Mouse (Mus musculus) myocyte (in vitro differentiated cells): ENCODE data around the gene Gipr. TPM values are rescaled to one million over a fixed set of nuclear protein-coding genes. Genes with fewer than 3 reads are reported as not detected.

Source experiments
- H3K27me3 ChIP-seq: one replicate; pipeline ENCODE4 v1.6.1; 2011; ENCODE audit not compliant: control insufficient read depth, insufficient read depth, insufficient read length
- H3K36me3 ChIP-seq: one replicate; pipeline ENCODE4 v1.6.1; 2011; ENCODE audit not compliant: control insufficient read depth, insufficient read depth
- H3K4me2 ChIP-seq: one replicate; pipeline ENCODE4 v1.6.1; 2011; ENCODE audit warnings: low read depth, control low read depth
- H3K4me3 ChIP-seq: one replicate; pipeline ENCODE4 v1.5.1; 2011; ENCODE audit warnings: mild to moderate bottlenecking, control low read depth, moderate library complexity
- H3K79me2 ChIP-seq: one replicate; pipeline ENCODE4 v1.6.1; 2011; ENCODE audit not compliant: control insufficient read depth, insufficient read depth
- H3ac ChIP-seq: one replicate; pipeline ENCODE4 v1.6.1; 2011; ENCODE audit not compliant: control insufficient read depth, insufficient read length
- CEBPB ChIP-seq: IDR thresholded peaks from 2 replicates; pipeline ENCODE4 v1.6.1; 2011; ENCODE audit warnings: mild to moderate bottlenecking, moderate library complexity; ENCODE audit not compliant: poor library complexity, insufficient read depth, severe bottlenecking
- E2F4 ChIP-seq: IDR thresholded peaks from one replicate; pipeline ENCODE4 v1.6.1; 2011; ENCODE audit warnings: mild to moderate bottlenecking, control low read depth, moderate library complexity; ENCODE audit not compliant: insufficient read depth
- MAX ChIP-seq: IDR thresholded peaks from one replicate; pipeline ENCODE4 v1.6.1; 2011; ENCODE audit warnings: low read depth, mild to moderate bottlenecking, control low read depth
- MYOD1 ChIP-seq, 3 experiments: IDR thresholded peaks; one replicate each; pipeline ENCODE4 v1.6.1; 2011; ENCODE audit warnings: control low read depth in 2 of 3, low read depth in 2 of 3, mild to moderate bottlenecking in 2 of 3, moderate library complexity in 1 of 3; ENCODE audit not compliant: insufficient read length in 2 of 3, control insufficient read depth in 1 of 3
- MYOG ChIP-seq, 3 experiments: IDR thresholded peaks; one replicate each; pipeline ENCODE4 v1.6.1; 2011; ENCODE audit warnings: control low read depth in 2 of 3, low read depth in 2 of 3, mild to moderate bottlenecking in 2 of 3; ENCODE audit not compliant: insufficient read length in 2 of 3, control insufficient read depth in 1 of 3, insufficient read depth in 1 of 3
- POLR2A ChIP-seq: IDR thresholded peaks from one replicate; pipeline ENCODE4 v1.6.1; 2011; ENCODE audit warnings: low read depth, mild to moderate bottlenecking, control low read depth, moderate library complexity; ENCODE audit not compliant: insufficient read length
- POLR2AphosphoS2 ChIP-seq: IDR thresholded peaks from one replicate; pipeline ENCODE4 v1.6.1; 2011; ENCODE audit warnings: low read depth, control low read depth; ENCODE audit not compliant: insufficient read length
- REST ChIP-seq: IDR thresholded peaks from one replicate; pipeline ENCODE4 v1.6.1; 2011; ENCODE audit warnings: mild to moderate bottlenecking, control low read depth, moderate library complexity; ENCODE audit not compliant: insufficient read depth, insufficient read length
- SRF ChIP-seq: IDR thresholded peaks from one replicate; pipeline ENCODE4 v1.6.1; 2011; ENCODE audit warnings: low read depth; ENCODE audit not compliant: control insufficient read depth, insufficient read length
- TCF12 ChIP-seq: IDR thresholded peaks from one replicate; pipeline ENCODE4 v1.6.1; 2011; ENCODE audit warnings: mild to moderate bottlenecking, control low read depth; ENCODE audit not compliant: poor library complexity, insufficient read depth, severe bottlenecking
- TCF3 ChIP-seq: IDR thresholded peaks from one replicate; pipeline ENCODE4 v1.6.1; 2011; ENCODE audit warnings: low read depth, control low read depth; ENCODE audit not compliant: insufficient read length
- USF1 ChIP-seq: IDR thresholded peaks from one replicate; pipeline ENCODE4 v1.6.1; 2011; ENCODE audit warnings: low read depth, mild to moderate bottlenecking, control low read depth, moderate library complexity
- polyA plus RNA-seq: library from polyadenylated mRNA; unstranded; fragments of >200 nt; fragmentation: generic; extraction: Trizol; gene quantifications from one replicate; pipeline ENCODE4 v1.2.1, GENCODE M21; 2012; ENCODE audit warnings: missing spikeins

Gipr gene
- polyA plus RNA-seq, 1 experiment = 0.48 TPM

DNA sequence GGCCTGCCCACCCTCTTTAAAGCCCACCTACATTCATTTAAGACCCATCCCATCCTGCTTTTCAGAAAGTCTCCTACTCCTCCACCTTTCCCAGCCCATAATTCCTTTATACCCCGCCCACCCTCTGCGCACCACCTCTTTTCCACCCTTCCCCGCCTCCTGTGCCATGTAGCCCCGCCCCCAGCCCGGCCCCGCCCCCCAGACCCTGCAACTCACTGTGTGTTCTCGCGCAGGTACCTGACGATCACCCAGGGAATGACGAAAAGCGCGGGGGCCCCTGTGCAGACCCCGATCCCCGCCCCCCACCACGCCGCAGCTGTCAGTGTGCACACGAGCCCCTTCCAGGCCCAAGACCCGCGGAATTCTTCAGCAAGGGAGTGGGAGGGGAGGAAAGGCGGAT lies 5.8 kb downstream of the Gipr start:
- no peak overlapping the region for H3K4me3 ChIP-seq
- no peak overlapping the region for H3ac ChIP-seq
- no peaks in the 10 kb centered on the region for H3K79me2 ChIP-seq
- TF ChIP-seq TCF12 (no peak), CEBPB (no peak), E2F4 (no peak), POLR2AphosphoS2 (no peak), SRF (no peak), TCF3 (no peak), USF1 (no peak), POLR2A (no peak), MAX (no peak), REST (no peak), MYOD1 (IDR thresholded peaks at IDR 0.05; ENCODE audit: control insufficient read depth in 1 of 3, insufficient read length in 2 of 3, low read depth in 2 of 3) (no peak)
- H3K36me3 ChIP-seq = no peaks in the 10 kb centered on the region
- H3K4me2 ChIP-seq = no peak overlapping the region
- H3K27me3 ChIP-seq = no peaks in the 10 kb centered on the region

DNA sequence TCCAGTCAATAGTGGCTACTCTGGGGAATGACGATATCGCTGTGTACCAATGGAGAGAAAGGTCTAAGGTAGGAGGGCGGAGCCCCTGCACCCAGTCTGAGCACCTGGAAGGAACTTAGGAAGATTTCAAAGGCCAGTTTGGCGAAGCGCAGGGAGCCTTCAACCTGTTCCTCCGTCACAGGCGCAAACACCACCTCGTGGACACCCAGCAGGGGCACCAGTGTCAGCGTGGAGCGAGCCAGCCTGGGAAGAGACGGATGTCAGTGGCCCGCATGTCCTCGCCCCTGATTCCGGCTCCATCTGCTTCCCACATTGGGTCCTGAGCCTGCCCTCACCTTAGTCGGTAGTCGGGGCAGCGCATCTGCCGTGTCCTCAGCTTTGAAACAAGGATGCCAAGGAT lies 6.5 kb downstream of the Gipr start:
- Histone ChIP-seq H3K79me2 (no peaks in the 10 kb centered on the region), H3K27me3 (no peaks in the 10 kb centered on the region), H3ac (no peak overlapping the region), H3K4me2 (no peak overlapping the region), H3K4me3 (no peak overlapping the region), H3K36me3 (no peaks in the 10 kb centered on the region)
- TF ChIP-seq CEBPB (no peak), POLR2AphosphoS2 (no peak), REST (no peak), USF1 (no peak), TCF3 (no peak), MAX (no peak), E2F4 (no peak), SRF (no peak), POLR2A (no peak), TCF12 (no peak), MYOG (IDR thresholded peaks at IDR 0.05; ENCODE audit: control insufficient read depth in 1 of 3, insufficient read depth in 1 of 3, insufficient read length in 2 of 3, low read depth in 2 of 3) (no peak), MYOD1 (IDR thresholded peaks at IDR 0.05; ENCODE audit: control insufficient read depth in 1 of 3, insufficient read length in 2 of 3, low read depth in 2 of 3) (no peak)

DNA sequence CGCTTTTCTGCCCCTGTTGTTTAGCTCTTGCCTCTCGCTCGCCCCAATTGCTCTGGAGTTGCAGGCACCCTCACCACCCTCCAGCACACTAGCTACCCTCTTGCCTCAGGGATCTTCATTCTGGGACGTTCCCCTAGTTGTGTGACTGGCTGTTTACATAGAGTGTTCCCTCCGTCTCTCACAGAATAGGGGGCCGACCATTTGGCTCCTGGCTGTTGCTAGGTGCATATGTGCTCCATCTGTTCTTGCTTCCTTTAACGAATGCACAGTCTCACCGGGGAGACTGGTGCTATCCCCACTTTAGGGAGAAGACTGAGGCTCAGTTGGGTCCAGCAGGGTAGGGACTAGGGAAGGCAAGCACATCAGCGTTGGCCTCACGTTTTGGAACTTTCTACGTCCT lies 7.3 kb downstream of the Gipr start:
- Histone ChIP-seq H3K4me2 (no peak overlapping the region), H3K27me3 (no peaks in the 10 kb centered on the region), H3K36me3 (peaks cover 5% of the 10 kb centered on the region), H3K4me3 (no peak overlapping the region), H3ac (no peak overlapping the region), H3K79me2 (no peaks in the 10 kb centered on the region)
- TF ChIP-seq REST = no peak
- no peak for TF ChIP-seq POLR2AphosphoS2
- no peak for TF ChIP-seq SRF
- no peak for TF ChIP-seq POLR2A
- TF ChIP-seq MYOG (IDR thresholded peaks at IDR 0.05; ENCODE audit: control insufficient read depth in 1 of 3, insufficient read depth in 1 of 3, insufficient read length in 2 of 3, low read depth in 2 of 3) = no peak

DNA sequence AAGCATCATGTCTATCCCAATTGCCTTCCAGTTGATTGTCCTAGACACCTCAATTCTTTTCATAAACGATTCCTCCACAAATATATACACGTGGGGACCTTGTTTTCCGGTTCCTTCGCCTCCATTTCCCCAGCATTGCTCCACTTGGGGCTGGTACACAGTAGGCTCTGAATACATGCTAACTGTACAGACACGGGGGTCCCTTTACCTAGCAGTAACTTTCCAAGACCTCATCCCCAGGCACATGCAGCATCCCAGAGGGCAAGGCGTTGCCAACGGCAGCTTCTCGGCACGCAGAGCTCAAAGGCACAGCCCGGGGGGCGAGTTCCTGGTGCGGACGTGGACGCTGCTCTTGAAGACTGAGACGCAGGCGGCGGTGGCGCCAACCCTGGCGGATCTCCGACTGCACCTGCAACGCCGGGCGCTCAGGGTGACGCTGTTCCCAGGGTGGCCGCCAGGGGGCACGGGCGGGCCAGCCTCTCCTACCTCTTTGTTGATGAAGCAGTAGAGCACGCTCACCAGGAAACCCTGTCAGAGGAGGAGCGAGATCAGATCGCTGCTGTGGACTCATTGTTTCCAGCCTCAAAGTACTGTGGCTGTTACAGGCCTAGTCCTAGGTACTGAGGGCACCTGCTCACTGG lies 8.6 kb downstream of the Gipr start:
- Histone ChIP-seq H3K79me2 (no peaks in the 10 kb centered on the region), H3K36me3 (peaks cover 6% of the 10 kb centered on the region), H3ac (no peak overlapping the region), H3K4me2 (no peak overlapping the region), H3K27me3 (no peaks in the 10 kb centered on the region), H3K4me3 (no peak overlapping the region)
- no peak for TF ChIP-seq TCF12
- TF ChIP-seq USF1 = no peak
- peak; percentile 50 for TF ChIP-seq POLR2AphosphoS2
- no peak for TF ChIP-seq TCF3

DNA sequence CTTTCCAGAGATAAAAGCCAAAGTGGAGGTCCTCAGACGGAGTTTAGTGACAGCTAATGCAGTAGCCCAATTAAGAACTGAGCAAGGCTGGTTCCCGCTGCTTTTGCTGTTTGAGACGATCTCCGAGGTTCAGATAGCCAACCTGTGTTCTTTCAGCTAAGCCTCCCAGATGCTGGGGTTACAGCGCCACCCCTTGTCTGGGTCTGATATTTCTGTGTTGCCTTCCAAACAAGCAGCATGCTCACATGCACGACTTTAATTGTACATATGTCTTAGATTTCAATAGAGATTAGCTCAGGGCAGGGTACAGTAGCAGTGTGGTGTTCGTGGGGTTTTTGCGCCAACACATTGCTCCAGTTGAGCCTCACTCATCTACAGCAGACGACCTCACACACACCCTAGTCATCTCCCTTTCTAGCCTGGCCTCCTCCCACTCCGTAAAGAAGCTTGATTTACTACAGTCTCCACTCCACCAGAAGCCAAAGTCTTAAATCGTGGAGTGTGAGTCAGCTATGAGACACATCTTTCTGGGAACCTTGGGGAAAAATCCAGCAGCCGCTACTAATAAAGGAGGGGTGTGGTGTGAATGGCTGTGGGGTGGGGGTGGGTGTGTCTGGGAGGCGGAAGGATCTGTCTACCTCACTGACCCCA lies 10.0 kb downstream of the Gipr start:
- no peak for TF ChIP-seq MYOG (IDR thresholded peaks at IDR 0.05; ENCODE audit: control insufficient read depth in 1 of 3, insufficient read depth in 1 of 3, insufficient read length in 2 of 3, low read depth in 2 of 3)
- TF ChIP-seq USF1 = no peak
- no peak for TF ChIP-seq REST
- TF ChIP-seq MAX = no peak
- no peak for TF ChIP-seq TCF12
- peaks cover 5% of the 10 kb centered on the region for H3K79me2 ChIP-seq

More for the DNA sequence above, 10.0 kb downstream of the Gipr start:
- H3K36me3 ChIP-seq = peaks cover 6% of the 10 kb centered on the region
- H3K27me3 ChIP-seq = no peaks in the 10 kb centered on the region
- H3K4me3 ChIP-seq = no peak overlapping the region
- peak overlapping the region; percentile 38 for H3K4me2 ChIP-seq
- no peak overlapping the region for H3ac ChIP-seq
